Mouse (Mus musculus): ENCODE data around the gene Lin54.
A peak's percentile ranks its signal among the peaks of the same experiment; 100 is the strongest.

The Lin54 gene

GRCm38 (mm10) chr5:100415761-100416590 is 84.5 kb downstream of the Lin54 start, which contains the start of gene Sec31a:
Gene Sec31a, minus strand, starts transcription at chr5:100416234.
- peak; percentile 98 for DNase-seq

GRCm38 (mm10) chr5:100414474-100415196 is 85.8 kb downstream of the Lin54 start:
- DNase-seq, result no peak

GRCm38 (mm10) chr5:100412886-100413285 is 87.6 kb downstream of the Lin54 start:
- no peak for DNase-seq

- DNase-seq, result no peak
Measured at GRCm38 (mm10) chr5:100410281-100410680, 90.2 kb downstream of the Lin54 start.

- DNase-seq, result no peak
Measured at GRCm38 (mm10) chr5:100408485-100408884, 92.0 kb downstream of the Lin54 start.

- DNase-seq, result no peak
Measured at GRCm38 (mm10) chr5:100396753-100397152, 103.7 kb downstream of the Lin54 start.

- DNase-seq, result no peak
Measured at GRCm38 (mm10) chr5:100393681-100394080, 106.8 kb downstream of the Lin54 start.

GRCm38 (mm10) chr5:100392436-100392955 is 107.9 kb downstream of the Lin54 start:
- DNase-seq, result no peak

All from kidney, adult 18-20 months (tissue).